Mouse (Mus musculus): ENCODE results near the gene Nr1i3. TPM values are rescaled to one million over a fixed set of nuclear protein-coding genes. Genes with fewer than 3 reads are reported as not detected.

Gene Nr1i3
- total and polyA plus RNA-seq, 3 experiments = 0.24 to 1.7 TPM; not detected in 1

- TF ChIP-seq UBTF (IDR thresholded peaks at IDR 0.05; ENCODE audit: borderline replicate concordance, insufficient read depth, low read depth, low read length) (no peak), KAT2A (conservative IDR thresholded peaks at IDR 0.05; ENCODE audit: low read depth, low read length) (no peak), CHD1 (IDR thresholded peaks at IDR 0.05; ENCODE audit: low read depth, low read length) (no peak), ZNF384 (IDR thresholded peaks at IDR 0.05; ENCODE audit: low read depth, low read length) (no peak), EP300 (IDR thresholded peaks at IDR 0.05; ENCODE audit: low read depth in 1 of 2, low read length in 2 of 2) (no peak), USF1 (IDR thresholded peaks at IDR 0.05; ENCODE audit: low read depth, low read length) (no peak), MEF2A (IDR thresholded peaks at IDR 0.05; ENCODE audit: extremely low read depth, insufficient replicate concordance, low read depth, low read length, poor library complexity, severe bottlenecking) (no peak), HCFC1 (IDR thresholded peaks at IDR 0.05; ENCODE audit: low read depth, low read length) (no peak), SMC3 (IDR thresholded peaks at IDR 0.05; ENCODE audit: low read depth, low read length) (no peak), GABPA (IDR thresholded peaks at IDR 0.05; ENCODE audit: low read depth, low read length) (no peak), POLR2AphosphoS2 (IDR thresholded peaks at IDR 0.05; ENCODE audit: low read length) (no peak), NELFE (IDR thresholded peaks at IDR 0.05; ENCODE audit: low read depth, low read length) (no peak), ZC3H11A (IDR thresholded peaks at IDR 0.05; ENCODE audit: low read depth, low read length) (no peak), MAX (IDR thresholded peaks at IDR 0.05; ENCODE audit: low read length) (no peak)
- peaks cover 2 to 12% of the 10 kb centered on the region in 2 experiments; a peak in 3 of 4 replicates for H3K36me3 ChIP-seq (ENCODE audit: control insufficient read depth in 1 of 2, insufficient read depth in 2 of 2, low read length in 2 of 2)
- H3K4me1 ChIP-seq (ENCODE audit: control insufficient read depth in 1 of 2, insufficient read depth in 2 of 2, low read length in 2 of 2) = peaks cover 2 to 21% of the 10 kb centered on the region in 2 experiments; a peak in 3 of 4 replicates
- no peaks in the 10 kb centered on the region for H3K9me3 ChIP-seq (replicated peaks; ENCODE audit: insufficient read depth, low read length)
- peaks cover 11% of the 10 kb centered on the region for H3K79me2 ChIP-seq (ENCODE audit: control insufficient read depth, insufficient read depth, low read length, poor library complexity)
- H3K27ac ChIP-seq (ENCODE audit: control insufficient read depth, low read depth, low read length) = no peak overlapping the region
- H3K9ac ChIP-seq (ENCODE audit: control insufficient read depth, low read depth, low read length, poor library complexity, severe bottlenecking) = no peak overlapping the region
- no peaks in the 10 kb centered on the region for H3K27me3 ChIP-seq (ENCODE audit: control insufficient read depth in 1 of 2, insufficient read depth in 2 of 2, low read length in 2 of 2)
- no peak overlapping the region for H3K4me3 ChIP-seq (ENCODE audit: control insufficient read depth in 1 of 2, insufficient read depth in 1 of 2, low read depth in 2 of 2, low read length in 2 of 2)
- DNase-seq (ENCODE audit: low read depth, low spot score) = no peak
Measured at GRCm38 (mm10) chr1:171245353-171245752, 31.6 kb downstream of the Nr1i3 start.

- Histone ChIP-seq H3K9me3 (replicated peaks; ENCODE audit: insufficient read depth, low read length) (no peaks in the 10 kb centered on the region), H3K4me1 (ENCODE audit: control insufficient read depth in 1 of 2, insufficient read depth in 2 of 2, low read length in 2 of 2) (peaks cover 2 to 21% of the 10 kb centered on the region in 2 experiments; a peak in 3 of 4 replicates), H3K9ac (ENCODE audit: control insufficient read depth, low read depth, low read length, poor library complexity, severe bottlenecking) (peak overlapping the region; percentile 86), H3K27me3 (ENCODE audit: control insufficient read depth in 1 of 2, insufficient read depth in 2 of 2, low read length in 2 of 2) (no peaks in the 10 kb centered on the region; a peak in 1 of 4 replicates), H3K36me3 (ENCODE audit: control insufficient read depth in 1 of 2, insufficient read depth in 2 of 2, low read length in 2 of 2) (peaks cover 0 to 12% of the 10 kb centered on the region in 2 experiments; a peak in 2 of 4 replicates), H3K79me2 (ENCODE audit: control insufficient read depth, insufficient read depth, low read length, poor library complexity) (peaks cover 11% of the 10 kb centered on the region), H3K27ac (ENCODE audit: control insufficient read depth, low read depth, low read length) (peak overlapping the region; percentile 78), H3K4me3 (ENCODE audit: control insufficient read depth in 1 of 2, insufficient read depth in 1 of 2, low read depth in 2 of 2, low read length in 2 of 2) (peak overlapping the region; percentile 77 to 88)
- peak; percentile 100 for DNase-seq (ENCODE audit: low read depth, low spot score)
- TF ChIP-seq JUND (IDR thresholded peaks at IDR 0.05; ENCODE audit: low read depth, low read length) (no peak), SMC3 (IDR thresholded peaks at IDR 0.05; ENCODE audit: low read depth, low read length) (peak; percentile 47; the same call in 1 of the 2 replicates), MYC (IDR thresholded peaks at IDR 0.05; ENCODE audit: low read depth, low read length) (peak; percentile 34; the same call in 1 of the 2 replicates), USF2 (IDR thresholded peaks at IDR 0.05; ENCODE audit: borderline replicate concordance in 1 of 2, insufficient read depth in 1 of 2, low read depth in 1 of 2, low read length in 2 of 2) (no peak), ZKSCAN1 (IDR thresholded peaks at IDR 0.05; ENCODE audit: low read depth, low read length) (no peak), ELF1 (IDR thresholded peaks at IDR 0.05; ENCODE audit: low read depth, low read length) (peak; percentile 96), GABPA (IDR thresholded peaks at IDR 0.05; ENCODE audit: low read depth, low read length) (no peak), MEF2A (IDR thresholded peaks at IDR 0.05; ENCODE audit: extremely low read depth, insufficient replicate concordance, low read depth, low read length, poor library complexity, severe bottlenecking) (peak; percentile 68; the same call in 1 of the 2 replicates), CHD1 (IDR thresholded peaks at IDR 0.05; ENCODE audit: low read depth, low read length) (no peak), TCF12 (IDR thresholded peaks at IDR 0.05; ENCODE audit: low read depth, low read length) (peak; percentile 69), RCOR1 (IDR thresholded peaks at IDR 0.05; ENCODE audit: low read depth, low read length) (peak; percentile 83), POLR2A (IDR thresholded peaks at IDR 0.05; ENCODE audit: control insufficient read depth in 1 of 2, insufficient read depth in 1 of 2, low read depth in 1 of 2, low read length in 2 of 2, poor library complexity in 1 of 2) (peak; percentile 93 to 99), CTCF (IDR thresholded peaks at IDR 0.05 in 2 of 3, conservative IDR thresholded peaks at IDR 0.05 in 1 of 3; ENCODE audit: control insufficient read depth in 1 of 3, insufficient read depth in 1 of 3, low read depth in 2 of 3, low read length in 3 of 3, poor library complexity in 1 of 3, severe bottlenecking in 1 of 3) (peak; percentile 63 to 86 (median 78); a peak in 5 of 6 replicates), MAX (IDR thresholded peaks at IDR 0.05; ENCODE audit: low read length) (no peak), RAD21 (IDR thresholded peaks at IDR 0.05; ENCODE audit: low read depth, low read length) (no peak), POLR2AphosphoS5 (IDR thresholded peaks at IDR 0.05; ENCODE audit: borderline replicate concordance, low read depth, low read length) (no peak), E2F4 (IDR thresholded peaks at IDR 0.05; ENCODE audit: borderline replicate concordance, low read depth, low read length) (peak; percentile 51; the same call in 1 of the 2 replicates), GATA1 (IDR thresholded peaks at IDR 0.05; ENCODE audit: low read depth, low read length) (peak; percentile 75), HCFC1 (IDR thresholded peaks at IDR 0.05; ENCODE audit: low read depth, low read length) (peak; percentile 96), EP300 (IDR thresholded peaks at IDR 0.05; ENCODE audit: low read depth in 1 of 2, low read length in 2 of 2) (peak in 1 of 2 experiments; percentile 66; a peak in 1 of 4 replicates)
Measured at GRCm38 (mm10) chr1:171246709-171247452, 33.1 kb downstream of the Nr1i3 start.

Data from MEL (cell line).